Mouse (Mus musculus): ENCODE data around the gene Dcdc2b. TPM values are rescaled to one million over a fixed set of nuclear protein-coding genes. Genes with fewer than 3 reads are reported as not detected.

The Dcdc2b gene
- polyA plus RNA-seq, 1 experiment from 2014 or later = 3.1 TPM

- H3K9ac ChIP-seq = peak within 1 kb of the TSS; percentile 77
- peaks cover 17% of the 10 kb centered on the region for H3K36me3 ChIP-seq
- H3K4me1 ChIP-seq = peaks cover 27% of the 10 kb centered on the region
- H3K27me3 ChIP-seq = no peaks in the 10 kb centered on the region
- peak within 1 kb of the TSS; percentile 83 for H3K27ac ChIP-seq
- peak within 1 kb of the TSS; percentile 70 for H3K4me2 ChIP-seq (replicated peaks)
- H3K4me3 ChIP-seq = peak within 1 kb of the TSS; percentile 51
- ATAC-seq (ENCODE audit: low FRiP score) = peak; percentile 86
- no peaks in the 10 kb centered on the region for H3K9me3 ChIP-seq (replicated peaks)
- WGBS = 4% methylated on average over 44 of the region's 44 CpGs
Observed at GRCm38 (mm10) chr4:129618786-129619691, 5.0 kb upstream of the Dcdc2b start, which contains the start of gene Iqcc. Iqcc (minus strand) TSS chr4:129619099.

GRCm38 (mm10) chr4:129618031-129618430 lies 4.0 kb upstream of the Dcdc2b start:
- Histone ChIP-seq H3K9me3 (replicated peaks) (no peaks in the 10 kb centered on the region), H3K27me3 (no peaks in the 10 kb centered on the region), H3K4me2 (replicated peaks) (peak overlapping the region; percentile 70), H3K9ac (peak overlapping the region; percentile 77), H3K4me3 (peak overlapping the region; percentile 51), H3K4me1 (peaks cover 24% of the 10 kb centered on the region), H3K27ac (no peak overlapping the region), H3K36me3 (peaks cover 17% of the 10 kb centered on the region)
- WGBS = 93% methylated on average over 5 of the region's 5 CpGs
- ATAC-seq (ENCODE audit: low FRiP score) = no peak

- Histone ChIP-seq H3K9me3 (replicated peaks) (no peaks in the 10 kb centered on the region), H3K4me3 (no peak overlapping the region), H3K4me2 (replicated peaks) (no peak overlapping the region), H3K27me3 (no peaks in the 10 kb centered on the region), H3K9ac (no peak overlapping the region), H3K4me1 (peaks cover 16% of the 10 kb centered on the region), H3K27ac (no peak overlapping the region), H3K36me3 (peaks cover 17% of the 10 kb centered on the region)
- no peak for ATAC-seq (ENCODE audit: low FRiP score)
- 93% methylated on average over 7 of the region's 7 CpGs for WGBS
Observed at GRCm38 (mm10) chr4:129617121-129617641, 3.1 kb upstream of the Dcdc2b start.

GRCm38 (mm10) chr4:129616631-129617030 lies 2.6 kb upstream of the Dcdc2b start:
- no peak overlapping the region for H3K4me2 ChIP-seq (replicated peaks)
- H3K4me1 ChIP-seq = peaks cover 11% of the 10 kb centered on the region
- no peaks in the 10 kb centered on the region for H3K9me3 ChIP-seq (replicated peaks)
- no peak overlapping the region for H3K4me3 ChIP-seq
- H3K9ac ChIP-seq = no peak overlapping the region
- H3K36me3 ChIP-seq = peaks cover 17% of the 10 kb centered on the region
- ATAC-seq (ENCODE audit: low FRiP score) = no peak
- no peak overlapping the region for H3K27ac ChIP-seq
- no peaks in the 10 kb centered on the region for H3K27me3 ChIP-seq
- 91% methylated on average over 3 of the region's 3 CpGs for WGBS

- Histone ChIP-seq H3K27ac (no peak overlapping the region), H3K9ac (no peak overlapping the region), H3K27me3 (no peaks in the 10 kb centered on the region), H3K4me3 (no peak overlapping the region), H3K36me3 (peaks cover 17% of the 10 kb centered on the region), H3K4me2 (replicated peaks) (no peak overlapping the region), H3K9me3 (replicated peaks) (no peaks in the 10 kb centered on the region), H3K4me1 (peaks cover 11% of the 10 kb centered on the region)
- 89% methylated on average over 9 of the region's 9 CpGs for WGBS
- no peak for ATAC-seq (ENCODE audit: low FRiP score)
Observed at GRCm38 (mm10) chr4:129615801-129616290, 1.8 kb upstream of the Dcdc2b start.

DNA sequence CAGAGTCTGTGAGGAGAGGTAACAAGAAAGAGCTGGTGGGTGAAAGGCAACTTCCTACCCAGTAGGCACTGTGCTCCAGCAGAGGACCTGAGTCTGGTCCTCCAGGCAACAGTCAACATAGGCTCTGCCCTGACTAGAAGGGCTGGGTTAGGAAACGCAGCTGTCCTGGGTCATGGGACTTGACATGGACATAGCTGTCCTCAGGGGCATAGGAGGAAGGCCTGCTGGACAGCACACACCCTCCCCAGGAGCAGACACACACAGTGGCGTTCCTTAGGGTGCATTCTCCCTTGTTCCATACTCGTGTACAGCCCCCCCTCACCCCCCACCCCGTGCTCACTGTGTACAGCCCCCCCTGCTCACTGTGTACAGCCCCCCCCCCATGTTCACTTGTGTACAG lies 3.6 kb downstream of the Dcdc2b start:
- no peak overlapping the region for H3K27ac ChIP-seq
- no peaks in the 10 kb centered on the region; the same call in none of the 2 replicates for H3K4me1 ChIP-seq
- 72% methylated on average over 4 of the region's 4 CpGs for WGBS
- no peaks in the 10 kb centered on the region for H3K9me3 ChIP-seq (replicated peaks)
- ATAC-seq (ENCODE audit: low FRiP score) = no peak
- no peaks in the 10 kb centered on the region for H3K27me3 ChIP-seq
- no peak overlapping the region for H3K4me3 ChIP-seq
- no peak overlapping the region for H3K4me2 ChIP-seq (replicated peaks)
- peaks cover 33% of the 10 kb centered on the region for H3K36me3 ChIP-seq
- no peak overlapping the region for H3K9ac ChIP-seq

- Histone ChIP-seq H3K4me3 (no peak overlapping the region), H3K27me3 (no peaks in the 10 kb centered on the region), H3K9me3 (replicated peaks) (no peaks in the 10 kb centered on the region), H3K9ac (no peak overlapping the region), H3K36me3 (peaks cover 36% of the 10 kb centered on the region), H3K4me2 (replicated peaks) (no peak overlapping the region), H3K27ac (no peak overlapping the region), H3K4me1 (no peaks in the 10 kb centered on the region; the same call in none of the 2 replicates)
- peak; percentile 18; the same call in 1 of the 2 replicates for ATAC-seq (ENCODE audit: low FRiP score)
- WGBS = 60% methylated on average over 4 of the region's 4 CpGs
Observed at GRCm38 (mm10) chr4:129610026-129610425, 4.0 kb downstream of the Dcdc2b start.

DNA sequence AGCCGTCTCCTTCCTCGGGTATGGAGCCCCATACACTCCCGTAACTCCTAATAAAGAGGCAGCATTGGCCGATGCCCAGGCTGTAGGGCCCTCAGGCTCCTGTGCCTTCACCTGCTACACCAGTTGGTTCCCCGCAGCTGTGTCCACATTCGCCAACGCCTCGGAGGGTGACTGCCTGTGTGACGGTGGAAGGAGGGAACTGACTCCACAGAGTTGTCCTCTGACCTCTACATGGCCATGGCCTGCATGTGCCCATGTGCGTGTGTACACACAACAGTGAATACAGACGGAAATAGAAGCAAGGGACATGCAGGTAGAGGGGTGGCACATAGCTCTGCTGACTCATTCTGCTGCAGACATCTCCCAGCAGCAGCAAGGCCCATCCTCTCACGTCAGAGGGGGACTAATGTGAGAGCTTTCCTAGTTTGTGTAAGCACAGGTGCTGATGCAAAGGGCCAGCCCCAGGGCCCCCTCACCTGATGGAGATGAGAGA lies 4.9 kb downstream of the Dcdc2b start:
- Histone ChIP-seq H3K36me3 (peaks cover 44% of the 10 kb centered on the region), H3K27ac (0 out of 2 replicates have a peak overlapping the region, but pooled peaks have one; percentile 5)
- WGBS = 86% methylated on average over 12 of the region's 12 CpGs

DNA sequence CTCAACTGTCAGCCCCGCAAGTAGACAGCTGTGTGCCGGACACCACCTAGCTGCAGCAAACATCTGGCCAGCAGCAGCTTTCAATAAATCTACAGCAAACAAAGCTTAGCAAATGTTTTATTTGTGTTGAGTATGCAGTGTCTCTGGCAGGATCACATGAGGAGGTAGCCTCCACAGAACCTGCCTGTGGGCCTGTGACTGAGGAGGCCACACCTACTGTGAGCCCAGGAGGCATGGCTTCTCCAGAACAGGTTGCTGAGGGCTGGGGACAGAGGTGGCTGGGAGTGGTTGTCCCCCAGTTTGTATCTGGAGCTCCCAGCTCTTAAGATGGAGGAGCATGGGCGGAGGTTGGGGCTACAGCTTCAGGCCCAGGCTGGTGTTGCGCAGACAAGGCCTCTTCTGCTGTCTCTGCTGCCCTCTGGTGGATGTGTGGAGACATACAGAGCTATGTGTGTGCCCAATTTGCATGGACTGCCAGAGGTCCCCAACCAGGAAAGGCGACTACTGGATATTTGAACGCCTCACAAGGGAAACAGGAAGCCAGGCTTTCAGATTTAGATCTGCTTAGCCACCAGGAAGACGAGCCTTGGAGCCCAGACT lies 5.5 kb downstream of the Dcdc2b start:
- no peaks in the 10 kb centered on the region for H3K9me3 ChIP-seq (replicated peaks)
- H3K4me1 ChIP-seq = no peaks in the 10 kb centered on the region; the same call in none of the 2 replicates
- peak overlapping the region; percentile 8; the same call in 1 of the 2 replicates for H3K9ac ChIP-seq
- peaks cover 51% of the 10 kb centered on the region for H3K36me3 ChIP-seq
- no peaks in the 10 kb centered on the region for H3K27me3 ChIP-seq
- no peak overlapping the region for H3K4me2 ChIP-seq (replicated peaks)
- whole genome bisulfite sequencing = 35% methylated on average over 7 of the region's 7 CpGs
- no peak overlapping the region for H3K4me3 ChIP-seq
- H3K27ac ChIP-seq = peak overlapping the region; percentile 37; the same call in 1 of the 2 replicates
- ATAC-seq (ENCODE audit: low FRiP score) = peak; percentile 84

More for the DNA sequence above, 4.9 kb downstream of the Dcdc2b start:
- Histone ChIP-seq H3K4me3 (no peak overlapping the region), H3K9me3 (replicated peaks) (no peaks in the 10 kb centered on the region), H3K4me2 (replicated peaks) (no peak overlapping the region), H3K27me3 (no peaks in the 10 kb centered on the region), H3K4me1 (no peaks in the 10 kb centered on the region; the same call in none of the 2 replicates), H3K9ac (no peak overlapping the region)
- ATAC-seq (ENCODE audit: low FRiP score) = no peak; the same call in 1 of the 2 replicates

GRCm38 (mm10) chr4:129600233-129601158 lies 13.6 kb downstream of the Dcdc2b start, which contains the start of the genes Eif3i and Tmem234:
Eif3i (minus strand) TSS chr4:129600648.
Tmem234 (plus strand) TSS chr4:129600668.
- Histone ChIP-seq H3K27ac (peak within 1 kb of the TSS; percentile 66), H3K27me3 (no peaks in the 10 kb centered on the region), H3K4me1 (peaks cover 31% of the 10 kb centered on the region), H3K4me2 (replicated peaks) (peak within 1 kb of the TSS; percentile 87), H3K9ac (peak within 1 kb of the TSS; percentile 81), H3K4me3 (peak within 1 kb of the TSS; percentile 98), H3K36me3 (peaks cover 47% of the 10 kb centered on the region), H3K9me3 (replicated peaks) (no peaks in the 10 kb centered on the region)
- ATAC-seq (ENCODE audit: low FRiP score) = peak; percentile 90
- WGBS = under 1% methylated on average over 71 of the region's 74 CpGs

DNA sequence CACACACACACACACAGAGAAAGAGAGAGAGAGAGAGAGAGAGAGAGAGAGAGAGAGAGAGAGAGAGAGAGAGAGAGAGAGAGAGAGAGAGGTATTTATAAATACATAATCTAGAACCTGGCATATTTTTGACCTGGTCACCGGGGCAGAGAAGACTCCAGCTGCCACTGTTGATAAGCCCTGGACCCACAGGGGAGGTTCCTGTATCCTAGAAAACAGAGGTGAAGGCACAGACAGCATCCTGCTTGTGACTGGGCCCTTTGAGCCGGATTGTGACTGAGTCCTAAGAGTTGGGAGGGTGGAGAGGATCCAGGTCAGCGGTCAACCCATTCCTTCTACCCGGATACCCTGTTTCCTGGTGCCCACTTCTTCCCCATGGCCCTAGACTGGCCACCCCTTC lies 25.2 kb downstream of the Dcdc2b start:
- 79% methylated on average over 4 of the region's 4 CpGs for WGBS
- no peaks in the 10 kb centered on the region for H3K27me3 ChIP-seq
- ATAC-seq (ENCODE audit: low FRiP score) = no peak
- no peaks in the 10 kb centered on the region for H3K9me3 ChIP-seq (replicated peaks)
- H3K4me1 ChIP-seq = peaks cover 7% of the 10 kb centered on the region; the same call in 1 of the 2 replicates
- no peak overlapping the region for H3K27ac ChIP-seq
- no peak overlapping the region for H3K4me3 ChIP-seq
- H3K4me2 ChIP-seq (replicated peaks) = no peak overlapping the region
- no peak overlapping the region for H3K9ac ChIP-seq
- H3K36me3 ChIP-seq = peaks cover 37% of the 10 kb centered on the region
